Mouse (Mus musculus) heart, adult 18-20 months (tissue): ENCODE measurements at regions not wholly inside any gene's neighbourhood (a gene's known extent, or its start where the extent isn't known, plus 50 kb on each side); places are given as distances from the start of the nearest gene placed in this dataset.

ENCODE experiments used
- DNase-seq, 2 experiments: peaks; one replicate each; pipeline ENCODE4 v3.0.0; 2021 to 2022; ENCODE audit warnings: mixed read lengths in 1 of 2

DNA sequence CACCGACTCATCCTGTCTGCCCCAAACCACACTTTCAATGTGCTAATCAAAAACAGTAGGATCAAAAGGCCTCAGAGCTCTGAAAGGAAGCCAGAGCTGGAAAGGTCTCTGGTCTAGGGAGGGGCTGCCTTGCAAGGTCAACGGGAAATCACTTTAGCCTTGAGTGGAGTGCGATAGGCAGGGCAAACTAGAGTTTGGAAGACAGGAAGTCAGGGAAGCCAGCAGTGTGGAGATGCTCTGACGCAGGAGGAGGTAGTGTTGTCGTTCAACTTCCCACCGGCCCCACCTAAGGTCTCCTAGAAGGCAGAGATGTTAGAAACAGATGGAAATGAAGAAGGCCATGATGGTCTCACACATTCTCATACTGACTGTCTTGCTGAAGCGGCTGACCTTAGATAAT is 52.0 kb upstream of the Trp53i11 start:
- peak; percentile 32 to 85 for DNase-seq

DNA sequence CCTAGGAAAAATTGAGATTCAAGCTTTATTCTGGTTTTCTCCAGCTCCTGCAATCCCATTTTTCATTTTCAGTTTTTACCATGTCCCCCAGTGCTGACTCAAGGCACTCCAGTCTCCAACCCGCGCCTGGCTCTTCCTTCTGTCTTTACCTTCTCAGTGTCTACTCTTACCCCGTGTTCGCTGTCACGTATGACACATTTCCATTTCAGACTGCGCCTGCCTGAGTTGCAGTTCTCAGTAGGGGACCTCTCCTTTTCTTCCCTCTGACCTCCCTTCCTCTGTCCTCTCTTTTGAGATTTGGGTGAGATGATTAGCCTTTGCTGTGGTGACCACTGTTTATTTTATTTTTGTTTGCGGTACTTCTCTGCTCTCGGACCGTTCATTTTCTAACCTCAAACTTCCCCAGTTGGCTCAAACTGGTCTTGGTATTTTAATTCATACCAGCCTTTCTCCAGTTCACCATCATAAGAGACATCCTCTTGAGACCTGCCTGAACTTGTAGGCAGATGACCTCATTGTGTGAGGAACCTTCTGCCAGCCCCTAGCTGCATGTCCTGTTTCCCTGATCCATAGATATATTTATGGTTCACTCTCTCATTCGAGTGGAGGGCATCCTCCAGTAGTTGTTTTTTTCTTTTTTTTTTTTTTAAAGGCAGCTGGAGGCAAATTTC is 53.9 kb upstream of the Trp53i11 start:
- no peak for DNase-seq

DNA sequence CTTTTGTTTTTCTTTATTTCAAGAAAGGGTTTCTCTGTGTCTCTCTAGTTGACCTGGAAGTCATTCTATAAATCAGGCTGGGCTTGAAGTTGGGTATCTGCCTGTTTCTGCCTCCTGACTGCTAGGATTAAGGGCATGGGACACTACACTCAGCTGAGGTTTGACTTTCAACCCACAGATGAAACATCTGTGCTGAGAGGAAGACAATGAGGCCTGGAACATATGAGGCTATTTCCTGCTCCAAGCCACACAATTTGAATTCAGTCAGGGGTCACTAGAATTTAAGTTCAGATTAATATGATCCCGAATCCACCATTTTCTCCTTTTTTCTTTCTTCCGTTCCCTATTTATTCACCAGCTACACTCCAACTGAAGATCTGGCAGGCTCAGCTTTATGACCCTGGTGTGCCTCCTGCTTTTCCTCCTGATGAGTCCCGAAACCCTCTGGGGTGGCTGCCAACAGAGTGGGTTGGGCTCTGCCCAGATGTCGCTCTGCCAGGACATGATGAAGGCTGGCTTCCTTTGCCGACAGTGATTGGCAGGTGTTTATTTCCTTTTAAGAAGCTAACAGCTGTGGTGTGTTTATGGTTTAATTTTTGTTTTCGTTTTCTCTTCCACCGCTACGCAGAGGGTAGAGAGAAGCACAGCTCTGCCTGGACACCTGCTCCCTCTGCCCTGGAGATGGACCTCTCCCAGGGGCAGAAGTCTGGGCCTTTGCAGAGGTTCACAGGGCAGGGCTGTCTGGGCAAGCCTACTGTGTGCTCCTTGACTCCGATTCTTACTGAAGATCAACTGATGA is 55.3 kb upstream of the Trp53i11 start:
- DNase-seq, result peak; percentile 85 to 87

DNA sequence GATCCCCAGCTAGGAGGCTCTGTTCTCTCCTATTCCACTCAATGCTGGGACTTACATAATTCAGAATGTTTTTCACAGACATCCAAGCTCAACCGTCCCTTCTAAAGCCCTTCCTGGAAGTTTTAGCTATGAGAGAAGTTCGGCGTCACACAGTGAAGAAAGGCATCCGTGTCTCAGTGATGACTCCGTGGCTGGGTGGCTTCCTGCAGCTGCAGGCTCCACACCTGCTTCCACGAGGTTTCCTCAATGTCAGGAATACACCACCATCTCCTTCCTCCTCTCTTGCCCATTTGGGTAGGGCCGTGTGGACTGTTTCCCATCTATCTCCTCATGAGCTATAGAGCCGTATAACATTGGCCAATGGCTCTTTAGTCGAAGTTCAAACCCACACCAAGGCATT is 56.1 kb upstream of the Trp53i11 start:
- DNase-seq, result no peak

DNA sequence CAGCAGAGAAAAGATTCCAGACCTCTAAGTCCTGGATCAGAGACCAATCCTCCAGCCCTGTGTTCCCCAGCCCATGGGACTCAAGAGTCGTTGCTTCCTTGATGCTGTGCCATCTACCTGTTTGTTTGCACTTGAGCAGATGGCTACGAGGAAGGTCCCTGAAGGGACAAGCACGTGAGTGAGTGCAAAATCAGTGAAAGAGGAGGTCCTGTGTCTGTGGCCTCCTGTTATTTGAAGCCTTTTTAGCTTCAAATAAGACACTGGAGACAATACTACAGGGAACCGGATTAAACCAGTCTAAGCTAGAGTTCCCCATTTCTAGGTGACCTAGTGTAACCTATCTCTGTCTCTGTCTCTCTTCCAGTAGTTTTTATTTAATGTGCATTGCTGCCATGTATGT is 58.2 kb upstream of the Trp53i11 start:
- no peak for DNase-seq

DNA sequence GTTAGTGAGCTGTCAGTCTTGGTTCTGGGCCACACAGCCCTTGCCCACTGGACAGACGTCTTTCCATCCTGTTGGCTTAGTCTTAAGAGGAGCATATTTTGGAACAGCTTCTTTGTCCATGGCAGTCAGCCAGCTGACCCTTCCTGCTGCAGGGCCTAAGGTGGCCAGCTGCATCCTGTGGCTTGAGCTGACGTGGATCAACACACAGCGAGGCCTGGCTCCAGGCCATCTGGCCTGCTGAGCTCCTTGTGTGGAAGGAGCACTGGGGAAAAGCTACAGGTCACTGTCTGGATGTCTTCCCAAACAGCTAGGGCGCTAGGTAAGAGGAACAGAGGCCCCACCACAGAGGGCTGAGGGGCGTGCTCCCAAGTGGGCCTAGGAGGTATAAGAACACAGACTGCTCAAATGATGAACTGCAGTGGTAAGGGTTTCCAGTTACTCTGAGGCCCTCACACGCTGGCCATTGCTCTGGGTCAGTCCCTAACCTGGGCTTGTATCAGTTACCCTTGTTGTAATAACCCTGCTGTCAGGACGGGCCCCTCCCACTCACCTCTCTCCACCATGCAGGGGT is 60.7 kb upstream of the Trp53i11 start:
- peak; percentile 84 to 94 for DNase-seq

DNA sequence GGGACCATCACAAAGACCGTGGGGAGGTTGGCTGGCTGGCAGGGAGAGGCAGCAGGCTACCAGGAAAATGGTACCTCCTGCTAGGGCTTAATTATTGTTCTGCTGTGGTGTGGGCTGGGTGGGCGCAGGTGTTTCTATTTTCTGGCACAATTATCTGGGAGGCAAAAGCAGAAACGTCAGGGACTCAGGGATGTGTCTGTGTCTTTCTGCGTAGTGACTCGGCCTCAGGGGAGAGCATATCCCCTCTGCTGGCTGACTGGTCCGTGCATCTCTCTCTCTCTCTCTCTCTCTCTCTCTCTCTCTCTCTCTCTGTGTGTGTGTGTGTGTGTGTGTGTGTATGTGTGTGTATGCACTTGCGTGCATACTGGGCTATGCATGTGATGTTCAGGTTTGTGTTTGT is 61.2 kb upstream of the Trp53i11 start:
- no peak for DNase-seq

DNA sequence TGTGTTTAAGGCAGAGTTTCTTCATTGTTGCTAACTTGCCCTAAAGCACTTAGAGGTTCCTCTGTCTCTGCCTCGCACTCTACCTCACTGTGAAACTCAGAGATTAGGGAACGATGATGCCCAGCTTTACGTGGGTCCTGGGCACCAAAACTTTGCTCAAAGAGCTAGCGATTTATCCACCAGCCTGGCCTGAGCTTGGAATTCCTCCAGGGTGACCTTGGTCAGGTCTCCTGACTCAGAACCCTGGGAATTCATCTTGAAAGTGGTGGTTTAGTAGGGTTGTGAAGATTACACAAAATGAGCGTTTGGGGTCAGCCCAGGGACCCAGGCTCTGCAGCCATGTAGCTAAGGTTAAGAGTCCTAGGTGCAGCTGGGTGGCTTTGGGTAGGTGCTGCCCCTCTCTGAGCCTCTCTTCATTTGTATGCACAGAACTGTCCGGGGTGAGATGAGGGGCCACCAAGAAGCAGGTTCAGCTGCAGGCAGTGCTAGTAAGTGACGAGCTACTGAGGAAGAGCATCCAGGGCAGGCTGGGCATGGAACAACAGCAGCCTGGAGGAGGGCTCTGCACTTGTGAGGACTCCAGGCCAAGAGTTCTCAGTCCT is 62.4 kb upstream of the Trp53i11 start:
- no peak for DNase-seq

DNA sequence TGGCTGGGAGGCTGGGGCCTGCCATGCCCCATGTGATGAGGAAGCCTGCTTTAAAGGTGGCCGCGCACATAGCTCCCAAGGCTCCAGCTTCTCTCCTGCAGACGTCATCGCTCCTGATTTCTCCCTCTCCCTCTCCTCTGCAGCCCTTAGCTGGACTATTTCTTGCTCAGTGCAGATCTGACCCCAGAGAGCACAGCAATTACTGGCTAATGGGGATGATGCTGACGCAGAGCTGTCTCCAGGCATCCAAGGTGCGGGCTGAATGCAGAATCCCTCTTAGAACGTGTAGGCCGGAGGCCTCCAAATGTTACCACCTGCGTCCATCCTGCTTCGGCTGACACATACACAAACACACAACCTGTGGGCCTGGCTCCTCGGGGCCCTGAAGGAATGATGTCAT is 63.5 kb upstream of the Trp53i11 start:
- DNase-seq, result no peak

DNA sequence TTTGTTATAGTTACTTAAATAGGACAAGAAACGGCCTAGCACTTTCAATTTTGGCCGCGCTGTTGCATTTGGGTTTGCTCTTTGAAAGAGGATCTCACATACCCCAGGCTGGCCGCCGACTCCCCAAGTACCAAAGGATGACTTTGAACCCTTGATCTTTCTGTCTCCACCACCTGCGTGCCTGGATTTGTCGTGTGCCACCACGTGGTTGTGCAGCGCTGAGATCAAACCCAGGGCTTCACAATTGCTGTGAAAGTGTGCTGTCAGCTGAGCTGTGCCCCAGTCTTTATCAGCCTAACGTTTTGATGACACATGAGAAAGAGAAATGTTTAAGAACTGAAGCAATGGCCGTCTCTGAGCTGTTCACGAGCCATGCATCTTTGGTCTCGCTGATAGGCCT is 67.0 kb upstream of the Trp53i11 start:
- DNase-seq, result no peak

DNA sequence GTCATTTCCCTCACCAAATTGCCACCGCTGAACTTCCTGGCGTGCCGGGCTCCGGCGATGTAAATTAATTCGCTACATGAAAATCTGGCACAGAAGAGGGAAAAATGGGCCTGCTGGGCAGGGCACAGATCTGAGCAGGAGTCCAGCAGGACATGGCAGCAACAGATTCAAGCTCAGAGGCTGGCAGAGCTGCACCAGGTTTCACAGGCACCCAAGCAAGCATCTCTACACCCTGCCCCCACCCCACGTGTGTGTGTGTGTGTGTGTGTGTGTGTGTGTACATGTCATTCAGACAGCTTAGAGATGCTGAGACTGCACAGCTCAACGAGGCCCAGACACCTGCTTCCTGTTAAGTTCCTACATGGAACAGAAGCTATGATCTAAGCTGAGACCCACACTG is 68.3 kb upstream of the Trp53i11 start:
- no peak for DNase-seq

DNA sequence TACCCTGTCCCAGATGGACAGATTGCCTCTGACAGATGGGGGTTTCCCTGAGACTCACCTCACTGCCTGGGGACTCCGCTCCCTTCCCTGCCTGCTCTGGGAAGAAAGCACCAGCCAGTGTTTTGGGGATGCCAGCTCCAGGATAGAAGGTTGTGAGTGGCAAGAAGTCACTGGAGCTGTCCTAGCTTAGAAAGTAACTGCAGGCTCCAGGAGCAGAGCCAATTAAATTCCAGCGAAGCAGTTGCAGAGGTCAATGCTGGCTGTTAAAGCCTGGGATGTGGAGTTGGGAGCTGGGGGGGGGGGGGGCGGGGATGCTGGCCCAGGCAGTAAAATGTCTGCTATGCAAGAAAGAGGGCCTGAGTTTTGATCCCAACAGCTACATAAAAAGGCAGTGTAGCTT is 69.3 kb upstream of the Prdm11 start:
- no peak for DNase-seq

DNA sequence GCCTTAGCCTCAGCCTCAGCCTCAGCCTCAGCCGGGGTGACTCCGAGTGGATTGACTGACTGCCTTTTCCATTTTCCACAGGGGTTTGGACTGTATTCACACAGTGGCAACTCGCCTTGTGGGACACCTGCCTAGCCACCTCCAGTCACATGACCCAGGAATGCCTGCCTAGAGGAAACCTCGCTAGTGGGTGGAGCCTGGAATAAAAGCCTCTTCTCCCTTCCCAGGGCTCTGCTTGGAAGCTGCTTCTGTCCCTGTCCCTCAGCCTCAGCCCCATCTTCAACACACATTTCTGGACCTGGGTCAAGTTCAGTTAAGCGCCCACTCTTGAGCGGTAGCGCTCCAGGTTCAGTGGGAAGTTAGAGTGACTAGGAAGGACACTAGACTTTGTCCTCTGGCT is 68.0 kb upstream of the Prdm11 start:
- no peak for DNase-seq

DNA sequence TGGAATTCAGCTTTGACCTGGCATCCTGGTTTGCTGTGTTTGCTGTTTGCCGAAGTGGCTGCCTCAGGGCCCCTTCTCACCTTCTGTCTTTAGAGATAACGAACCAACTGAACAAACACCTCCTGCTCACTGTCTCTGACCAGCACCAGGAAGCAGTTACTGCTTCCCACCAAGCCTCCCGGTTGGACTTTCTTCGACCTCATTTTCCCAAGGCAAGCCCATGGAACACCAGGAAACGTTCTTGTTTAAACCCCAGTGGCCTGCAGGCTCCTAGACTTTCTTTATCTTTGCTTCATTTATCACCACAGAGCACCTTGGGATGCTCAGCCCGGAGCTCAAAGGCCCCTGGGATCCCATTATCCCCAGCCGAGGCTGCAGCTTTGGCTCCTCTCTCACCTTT is 66.4 kb upstream of the Prdm11 start:
- no peak for DNase-seq

DNA sequence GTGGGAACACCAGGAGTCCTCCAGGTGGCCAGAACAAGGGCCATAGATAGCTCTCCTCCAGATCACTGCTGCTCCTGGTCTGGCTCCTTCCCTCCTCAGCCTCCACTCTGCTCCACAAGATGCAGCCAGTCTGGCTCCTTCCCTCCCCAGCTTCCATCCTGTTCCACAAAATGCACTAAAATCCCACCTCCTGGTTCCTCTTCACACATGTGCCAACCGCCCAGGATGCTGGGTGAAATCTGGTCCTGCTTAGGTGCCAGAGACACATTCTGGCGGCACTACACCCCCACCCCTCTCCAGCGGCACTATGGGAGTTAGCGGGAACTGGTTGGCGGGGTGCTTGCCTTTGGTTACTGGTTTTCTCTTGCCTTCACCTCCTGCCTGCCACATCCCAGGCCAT is 64.9 kb upstream of the Prdm11 start:
- no peak for DNase-seq

DNA sequence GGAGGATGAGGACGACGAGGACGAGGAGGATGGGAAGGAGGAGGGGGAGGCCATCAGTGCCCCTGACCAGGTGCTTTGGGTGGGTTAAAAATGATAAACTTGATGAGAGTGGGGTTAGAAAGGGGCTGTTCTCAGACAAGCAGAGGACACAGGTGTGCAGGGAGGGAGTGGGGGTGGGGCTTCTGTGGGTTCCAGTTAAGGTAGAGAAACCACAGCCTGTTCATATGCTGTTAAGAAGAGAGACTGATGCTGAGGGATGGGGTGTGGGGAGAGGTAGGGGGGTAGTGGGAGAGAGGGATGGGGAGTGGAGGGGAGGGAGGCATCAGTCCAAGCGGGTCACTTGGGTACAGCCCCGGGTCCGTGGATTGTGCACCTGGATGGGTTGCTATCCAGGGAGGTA is 60.6 kb upstream of the Prdm11 start:
- no peak for DNase-seq

DNA sequence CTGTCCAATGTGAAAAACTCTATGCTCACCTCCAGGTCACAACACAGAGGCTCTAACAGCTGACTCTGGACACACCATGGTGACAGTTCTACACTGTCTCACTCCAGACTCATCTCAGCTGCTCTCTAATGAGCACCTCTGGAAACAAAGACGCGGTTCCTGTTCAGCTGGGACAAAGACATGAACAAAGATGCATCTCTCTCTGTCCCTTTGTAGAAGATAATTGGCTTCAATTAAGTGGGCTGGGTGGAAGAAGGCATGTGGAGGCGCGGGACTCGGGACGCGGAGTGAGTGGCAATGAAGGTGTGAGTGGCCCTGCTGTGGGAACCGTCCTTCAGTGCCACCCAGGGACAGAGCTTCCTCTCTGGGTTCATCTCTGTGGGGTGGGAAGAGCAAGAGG is 56.0 kb upstream of the Prdm11 start:
- no peak for DNase-seq

DNA sequence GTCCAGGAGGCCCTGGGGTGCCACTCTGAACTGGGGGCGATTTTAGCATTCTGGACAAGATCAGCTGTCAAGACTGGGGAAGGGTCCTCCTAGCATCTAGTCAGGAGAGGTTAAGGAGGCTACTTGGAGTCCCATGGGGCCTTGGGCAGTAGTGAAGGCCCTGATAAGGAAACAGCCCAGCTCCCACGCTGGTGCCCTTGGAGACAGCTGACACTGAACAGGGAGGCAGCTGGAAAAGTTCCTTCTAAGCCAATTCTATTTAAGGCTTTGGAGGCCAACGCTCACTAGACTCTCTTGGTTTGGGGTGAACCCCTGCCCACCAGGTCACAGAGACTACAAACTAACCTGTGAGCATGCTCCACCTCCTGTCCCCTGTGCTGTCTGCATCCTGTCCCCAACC is 53.8 kb upstream of the Prdm11 start:
- DNase-seq, result peak; percentile 28

DNA sequence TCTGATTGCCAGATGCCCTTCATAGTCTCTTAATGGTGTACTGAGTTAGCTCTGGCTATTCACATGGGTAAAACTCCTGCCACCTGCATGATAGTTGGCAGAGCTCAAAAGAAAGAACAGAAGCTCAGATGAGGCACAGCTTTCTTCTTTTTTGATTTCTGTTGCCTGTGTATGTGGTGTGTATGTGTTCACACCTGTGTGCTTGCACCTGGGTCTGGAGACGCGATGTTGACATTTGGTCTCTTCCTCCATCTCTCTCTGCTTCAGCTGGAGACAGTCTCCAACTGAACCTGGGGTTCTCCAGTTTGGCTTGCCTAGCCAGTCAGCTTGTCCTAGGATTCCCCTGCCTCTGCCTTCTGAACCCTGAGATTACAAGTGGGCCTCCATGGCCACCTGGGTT is 51.0 kb upstream of the Prdm11 start:
- no peak for DNase-seq

DNA sequence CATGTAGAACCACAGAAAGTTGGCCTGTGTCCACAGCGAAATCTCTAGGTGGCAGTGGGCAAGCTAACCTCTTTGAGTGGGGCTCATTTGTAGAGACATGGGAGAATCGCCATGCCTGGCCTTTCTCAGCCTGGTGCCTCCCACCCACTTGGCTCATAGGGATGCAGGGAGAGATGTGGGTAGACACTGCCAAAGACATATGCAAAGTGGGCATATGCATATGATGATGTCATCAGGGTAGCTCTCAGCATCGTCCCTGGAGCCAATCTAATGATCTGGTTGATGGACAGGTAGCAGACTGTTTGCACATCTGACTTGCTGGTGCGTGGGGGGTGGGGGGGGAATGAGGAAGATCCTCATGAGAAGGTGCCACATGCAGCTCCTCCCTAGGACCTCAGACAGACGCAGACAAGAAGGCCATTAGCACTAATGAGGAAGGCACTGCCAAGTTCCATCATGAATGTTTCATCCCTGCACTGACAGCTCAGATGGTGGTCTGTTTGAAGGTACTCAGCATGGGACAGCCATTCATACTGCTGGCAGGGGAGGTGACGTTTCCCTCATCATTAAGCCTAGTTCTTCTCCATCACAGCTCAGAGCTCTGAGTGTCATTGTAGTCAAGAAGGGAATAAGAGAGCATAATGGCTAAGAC is 50.2 kb upstream of the Prdm11 start:
- DNase-seq, result no peak
